Mouse (Mus musculus) lung, adult 2 months (tissue): ENCODE measurements around the gene Epyc.

ENCODE experiments used
- CTCF ChIP-seq: fragments of 200-500 bp; IDR thresholded peaks from 2 replicates; pipeline ENCODE4 v1.5.1; 2011; ENCODE audit warnings: mild to moderate bottlenecking, low read length, control low read depth; ENCODE audit not compliant: insufficient read depth
- POLR2A ChIP-seq: fragments of 200-500 bp; IDR thresholded peaks from 2 replicates; pipeline ENCODE4 v1.6.1; 2011; ENCODE audit warnings: low read depth, mild to moderate bottlenecking, control low read depth, low read length, borderline replicate concordance; ENCODE audit errors: extremely low read depth

- no peak for TF ChIP-seq CTCF
- TF ChIP-seq POLR2A: no peak
Measured at GRCm38 (mm10) chr10:97595680-97596079, 48.2 kb upstream of the Epyc start.
